Mouse (Mus musculus): ENCODE data around the gene Gm10322.

- no peak for TF ChIP-seq POLR2A (IDR thresholded peaks at IDR 0.05; ENCODE audit: insufficient read depth, low read depth, low read length)
- no peak for TF ChIP-seq CTCF (IDR thresholded peaks at IDR 0.05)
Observed at GRCm38 (mm10) chr10:59638576-59638975, 22.7 kb downstream of the Gm10322 start.
